Mouse (Mus musculus): ENCODE results near the gene Scand1.

GRCm38 (mm10) chr2:156285161-156285560 lies 27.3 kb downstream of the Scand1 start:
- TF ChIP-seq CTCF (IDR thresholded peaks at IDR 0.05; ENCODE audit: low read depth) (no peak), EP300 (IDR thresholded peaks at IDR 0.05; ENCODE audit: low read depth) (no peak)

Measured in liver, embryonic 14.5 days (tissue).